Mouse (Mus musculus): Measurements from ENCODE around the gene Bcl11a. TPM values are rescaled to one million over a fixed set of nuclear protein-coding genes. Genes with fewer than 3 reads are reported as not detected.
A peak's percentile ranks its signal among the peaks of the same experiment; 100 is the strongest.

Bcl11a gene
- total and polyA plus RNA-seq, 3 experiments = 37.0 to 112 (median 83.8) TPM

- no peak for TF ChIP-seq MEF2A (IDR thresholded peaks at IDR 0.05; ENCODE audit: extremely low read depth, insufficient replicate concordance, low read depth, low read length, poor library complexity, severe bottlenecking)
- no peak for TF ChIP-seq NRF1 (IDR thresholded peaks at IDR 0.05; ENCODE audit: insufficient read depth, low read depth, low read length, poor library complexity, severe bottlenecking)
- no peak for TF ChIP-seq SMC3 (IDR thresholded peaks at IDR 0.05; ENCODE audit: low read depth, low read length)
- TF ChIP-seq MXI1 (IDR thresholded peaks at IDR 0.05; ENCODE audit: low read depth, low read length) = no peak
- 0 out of 2 replicates have a peak, but pooled peaks have one; percentile 16 for TF ChIP-seq TBP (IDR thresholded peaks at IDR 0.05; ENCODE audit: low read depth, low read length)
- no peak for TF ChIP-seq RAD21 (IDR thresholded peaks at IDR 0.05; ENCODE audit: low read depth, low read length)
These were observed 60.0 kb downstream of the Bcl11a start (continued) for GRCm38 (mm10) chr11:24137891-24138290.

- H3K27ac ChIP-seq (ENCODE audit: control insufficient read depth, low read depth, low read length) = peak overlapping the region; percentile 100
- H3K4me3 ChIP-seq (ENCODE audit: control insufficient read depth in 1 of 2, insufficient read depth in 1 of 2, low read depth in 2 of 2, low read length in 2 of 2) = no peak overlapping the region
- TF ChIP-seq CHD1 (IDR thresholded peaks at IDR 0.05; ENCODE audit: low read depth, low read length) = no peak
- no peak for TF ChIP-seq ETS1 (IDR thresholded peaks at IDR 0.05; ENCODE audit: low read depth, low read length)
- peak in 1 of 2 experiments; percentile 14; a peak in 1 of 4 replicates for TF ChIP-seq EP300 (IDR thresholded peaks at IDR 0.05; ENCODE audit: low read depth in 1 of 2, low read length in 2 of 2)
- no peak for TF ChIP-seq TAL1 (IDR thresholded peaks at IDR 0.05; ENCODE audit: low read length)
- TF ChIP-seq ZC3H11A (IDR thresholded peaks at IDR 0.05; ENCODE audit: low read depth, low read length) = no peak
- peak; percentile 13; the same call in 1 of the 2 replicates for TF ChIP-seq POLR2AphosphoS2 (IDR thresholded peaks at IDR 0.05; ENCODE audit: low read length)
- no peak for TF ChIP-seq ZNF384 (IDR thresholded peaks at IDR 0.05; ENCODE audit: low read depth, low read length)
- no peak for TF ChIP-seq UBTF (IDR thresholded peaks at IDR 0.05; ENCODE audit: borderline replicate concordance, insufficient read depth, low read depth, low read length)
- TF ChIP-seq CTCF (IDR thresholded peaks at IDR 0.05 in 2 of 3, conservative IDR thresholded peaks at IDR 0.05 in 1 of 3; ENCODE audit: control insufficient read depth in 1 of 3, insufficient read depth in 1 of 3, low read depth in 2 of 3, low read length in 3 of 3, poor library complexity in 1 of 3, severe bottlenecking in 1 of 3) = no peak
- no peak for TF ChIP-seq POLR2AphosphoS5 (IDR thresholded peaks at IDR 0.05; ENCODE audit: borderline replicate concordance, low read depth, low read length)
- 0 out of 2 replicates have a peak, but pooled peaks have one; percentile 23 for TF ChIP-seq MAZ (IDR thresholded peaks at IDR 0.05; ENCODE audit: low read depth, low read length)
- TF ChIP-seq MAFK (IDR thresholded peaks at IDR 0.05; ENCODE audit: borderline replicate concordance, low read depth, low read length) = no peak
- no peak for TF ChIP-seq HCFC1 (IDR thresholded peaks at IDR 0.05; ENCODE audit: low read depth, low read length)
- 0 out of 2 replicates have a peak, but pooled peaks have one; percentile 24 for TF ChIP-seq SIN3A (IDR thresholded peaks at IDR 0.05; ENCODE audit: low read length)
- TF ChIP-seq RCOR1 (IDR thresholded peaks at IDR 0.05; ENCODE audit: low read depth, low read length) = no peak
- H3K4me1 ChIP-seq (ENCODE audit: control insufficient read depth in 1 of 2, insufficient read depth in 2 of 2, low read length in 2 of 2) = peaks cover 43 to 59% of the 10 kb centered on the region in 2 experiments
- DNase-seq (ENCODE audit: low read depth, low spot score) = no peak
- peaks cover 45 to 71% of the 10 kb centered on the region in 2 experiments for H3K36me3 ChIP-seq (ENCODE audit: control insufficient read depth in 1 of 2, insufficient read depth in 2 of 2, low read length in 2 of 2)
- no peak overlapping the region for H3K9ac ChIP-seq (ENCODE audit: control insufficient read depth, low read depth, low read length, poor library complexity, severe bottlenecking)
- no peaks in the 10 kb centered on the region for H3K27me3 ChIP-seq (ENCODE audit: control insufficient read depth in 1 of 2, insufficient read depth in 2 of 2, low read length in 2 of 2)
- no peaks in the 10 kb centered on the region for H3K9me3 ChIP-seq (replicated peaks; ENCODE audit: insufficient read depth, low read length)
- peaks cover 72% of the 10 kb centered on the region for H3K79me2 ChIP-seq (ENCODE audit: control insufficient read depth, insufficient read depth, low read length, poor library complexity)
These were observed 60.9 kb downstream of the Bcl11a start for GRCm38 (mm10) chr11:24138600-24139375.

All from MEL (cell line).